Mouse (Mus musculus): ENCODE measurements at regions not wholly inside any gene's neighbourhood (a gene's known extent, or its start where the extent isn't known, plus 50 kb on each side); places are given as distances from the start of the nearest gene placed in this dataset.
A peak's percentile ranks its signal among the peaks of the same experiment; 100 is the strongest.
"Not testable (repeated sequence)": the region's sequence is repeated elsewhere in the genome, so short reads cannot be mapped to it uniquely, and the experiment has no call there.

DNA sequence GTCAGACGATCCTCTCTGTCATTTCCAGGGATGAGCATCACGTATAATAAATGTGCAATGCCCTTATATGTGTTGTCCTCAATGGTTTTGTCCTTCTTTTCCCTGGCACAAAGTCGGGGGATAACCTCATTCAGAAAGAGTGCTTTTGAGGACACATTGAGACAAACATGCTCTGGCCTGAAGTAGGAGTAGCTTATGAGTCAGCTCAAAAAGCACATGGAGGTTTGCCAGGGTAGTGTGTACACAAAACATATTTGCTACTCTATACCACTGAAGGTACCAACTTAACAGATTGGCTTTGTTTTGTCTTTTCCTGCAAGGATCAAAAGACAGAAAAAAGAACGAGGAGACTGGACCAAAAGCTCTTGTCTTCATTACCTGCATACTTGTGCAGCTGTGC, 682.1 kb upstream of the Grid2 start:
- no peaks in the 10 kb centered on the region for H3K9me3 ChIP-seq (ENCODE audit: control insufficient read depth, low read length)
- 83% methylated on average over 4 of the region's 4 CpGs for WGBS
- H3K4me3 ChIP-seq (ENCODE audit: low read depth, low read length): no peak overlapping the region
- H3K4me2 ChIP-seq (ENCODE audit: low read length): no peak overlapping the region
- no peaks in the 10 kb centered on the region for H3K27me3 ChIP-seq (replicated peaks; ENCODE audit: control insufficient read depth, insufficient read depth, low read length)
- no peak overlapping the region for H3K9ac ChIP-seq (ENCODE audit: low read length)
- no peak for ATAC-seq (replicated peaks; ENCODE audit: low FRiP score, low TSS enrichment, low read depth)
- DNase-seq (ENCODE audit: low spot score): no peak
- no peak overlapping the region for H3K27ac ChIP-seq (ENCODE audit: low read depth)
- no peaks in the 10 kb centered on the region for H3K36me3 ChIP-seq (ENCODE audit: control insufficient read depth, insufficient read depth, low read length)
- no peaks in the 10 kb centered on the region for H3K4me1 ChIP-seq (replicated peaks; ENCODE audit: control insufficient read depth, insufficient read depth, low read length)

DNA sequence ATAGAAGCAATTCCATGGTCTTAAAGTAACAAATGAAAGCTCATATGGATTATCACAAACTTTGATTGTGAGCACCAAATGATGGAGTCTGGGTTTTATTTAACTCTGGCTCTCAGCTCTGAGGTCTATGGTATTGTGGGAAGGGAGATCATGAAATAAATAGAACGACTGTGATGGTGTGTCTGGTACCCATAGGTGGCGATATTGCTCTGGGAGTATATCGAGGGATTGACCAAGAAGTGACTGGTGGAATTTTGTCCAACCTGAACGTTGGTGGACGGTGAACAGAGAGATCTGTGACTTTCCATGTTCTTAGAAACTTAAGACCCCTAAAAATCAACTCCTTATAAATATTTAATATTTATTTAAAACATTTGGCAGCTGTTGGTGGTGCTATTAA, 679.5 kb upstream of the Grid2 start:
- H3K27me3 ChIP-seq (replicated peaks; ENCODE audit: control insufficient read depth, insufficient read depth, low read length): no peaks in the 10 kb centered on the region
- DNase-seq (ENCODE audit: low spot score) (no peak), ATAC-seq (replicated peaks; ENCODE audit: low FRiP score, low TSS enrichment, low read depth) (no peak)
- no peak overlapping the region for H3K4me3 ChIP-seq (ENCODE audit: low read depth, low read length)
- no peak overlapping the region for H3K27ac ChIP-seq (ENCODE audit: low read depth)
- no peaks in the 10 kb centered on the region for H3K36me3 ChIP-seq (ENCODE audit: control insufficient read depth, insufficient read depth, low read length)
- no peaks in the 10 kb centered on the region for H3K4me1 ChIP-seq (replicated peaks; ENCODE audit: control insufficient read depth, insufficient read depth, low read length)
- H3K9me3 ChIP-seq (ENCODE audit: control insufficient read depth, low read length): no peaks in the 10 kb centered on the region
- H3K4me2 ChIP-seq (ENCODE audit: low read length): no peak overlapping the region
- 25% methylated on average over 5 of the region's 5 CpGs for WGBS
- H3K9ac ChIP-seq (ENCODE audit: low read length): no peak overlapping the region

GRCm38 (mm10) chr6:62620543-62620942, 635.1 kb upstream of the Grid2 start:
- Histone ChIP-seq H3K4me3 (ENCODE audit: low read depth, low read length) (no peak overlapping the region), H3K4me2 (ENCODE audit: low read length) (no peak overlapping the region), H3K36me3 (ENCODE audit: control insufficient read depth, insufficient read depth, low read length) (no peaks in the 10 kb centered on the region), H3K9ac (ENCODE audit: low read length) (no peak overlapping the region), H3K9me3 (ENCODE audit: control insufficient read depth, low read length) (no peaks in the 10 kb centered on the region), H3K27ac (ENCODE audit: low read depth) (no peak overlapping the region), H3K27me3 (replicated peaks; ENCODE audit: control insufficient read depth, insufficient read depth, low read length) (no peaks in the 10 kb centered on the region), H3K4me1 (replicated peaks; ENCODE audit: control insufficient read depth, insufficient read depth, low read length) (no peaks in the 10 kb centered on the region)
- ATAC-seq (replicated peaks; ENCODE audit: low FRiP score, low TSS enrichment, low read depth): no peak
- no peak for DNase-seq (ENCODE audit: low spot score)

DNA sequence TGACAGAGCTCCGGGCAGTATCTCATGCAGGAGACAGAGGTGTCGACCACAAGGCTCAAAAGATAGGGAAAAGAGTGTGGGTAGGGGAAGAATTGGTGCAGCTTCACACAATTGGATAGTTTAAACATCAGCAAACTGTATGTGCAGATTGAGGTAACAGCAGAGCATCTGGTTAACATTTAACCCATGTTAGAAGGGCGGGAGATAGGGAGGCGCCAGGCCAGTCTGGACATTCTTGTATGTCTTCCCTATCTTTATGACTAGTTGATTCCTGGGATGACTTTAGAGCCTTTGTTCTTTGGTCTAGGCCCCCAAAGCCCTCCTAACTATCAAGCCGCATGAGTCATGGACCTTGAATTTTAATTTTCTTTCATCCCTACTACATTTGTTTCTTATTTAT, 587.6 kb upstream of the Grid2 start:
- not testable (repeated sequence) for DNase-seq (ENCODE audit: low spot score); H3K4me2 ChIP-seq (ENCODE audit: low read length); H3K9ac ChIP-seq (ENCODE audit: low read length); H3K36me3 ChIP-seq (ENCODE audit: control insufficient read depth, insufficient read depth, low read length); H3K9me3 ChIP-seq (ENCODE audit: control insufficient read depth, low read length); H3K4me1 ChIP-seq (replicated peaks; ENCODE audit: control insufficient read depth, insufficient read depth, low read length); H3K27me3 ChIP-seq (replicated peaks; ENCODE audit: control insufficient read depth, insufficient read depth, low read length); ATAC-seq (replicated peaks; ENCODE audit: low FRiP score, low TSS enrichment, low read depth); H3K4me3 ChIP-seq (ENCODE audit: low read depth, low read length)
- WGBS: 66% methylated on average over 5 of the region's 5 CpGs
- H3K27ac ChIP-seq (ENCODE audit: low read depth): 0 out of 2 replicates have a peak overlapping the region, but pooled peaks have one; percentile 22

DNA sequence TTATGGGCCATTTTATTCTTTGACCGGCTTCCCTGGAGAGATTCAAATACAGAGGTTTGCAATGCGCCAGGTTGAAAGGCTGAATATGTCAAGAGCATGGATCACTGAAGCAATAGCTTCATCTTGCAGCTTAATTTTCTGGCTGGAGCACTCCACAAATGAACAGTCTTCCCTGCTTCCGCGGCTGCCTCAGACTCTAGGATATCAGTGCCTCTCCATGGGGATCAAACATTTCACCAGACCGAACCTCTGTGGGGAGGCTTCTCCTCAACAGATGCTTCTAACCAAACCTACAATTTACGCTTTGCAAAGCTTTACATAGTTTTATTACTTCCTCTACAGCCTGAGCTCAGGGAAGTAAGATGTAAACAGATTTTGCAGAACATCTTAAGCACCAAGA, 537.3 kb upstream of the Grid2 start:
- Histone ChIP-seq H3K4me1 (replicated peaks; ENCODE audit: control insufficient read depth, insufficient read depth, low read length) (no peaks in the 10 kb centered on the region; the same call in 1 of the 2 replicates), H3K27ac (ENCODE audit: low read depth) (peak overlapping the region; percentile 9; the same call in 1 of the 2 replicates), H3K36me3 (ENCODE audit: control insufficient read depth, insufficient read depth, low read length) (no peaks in the 10 kb centered on the region), H3K27me3 (replicated peaks; ENCODE audit: control insufficient read depth, insufficient read depth, low read length) (no peaks in the 10 kb centered on the region), H3K4me2 (ENCODE audit: low read length) (no peak overlapping the region), H3K9ac (ENCODE audit: low read length) (no peak overlapping the region), H3K4me3 (ENCODE audit: low read depth, low read length) (no peak overlapping the region), H3K9me3 (ENCODE audit: control insufficient read depth, low read length) (no peaks in the 10 kb centered on the region)
- peak; percentile 52 for DNase-seq (ENCODE audit: low spot score)
- 35% methylated on average over 6 of the region's 6 CpGs for WGBS
- peak; percentile 60 for ATAC-seq (replicated peaks; ENCODE audit: low FRiP score, low TSS enrichment, low read depth)

- Histone ChIP-seq H3K4me1 (replicated peaks; ENCODE audit: control insufficient read depth, insufficient read depth, low read length) (no peaks in the 10 kb centered on the region; the same call in 1 of the 2 replicates), H3K9ac (ENCODE audit: low read length) (no peak overlapping the region), H3K4me3 (ENCODE audit: low read depth, low read length) (no peak overlapping the region), H3K4me2 (ENCODE audit: low read length) (no peak overlapping the region), H3K27me3 (replicated peaks; ENCODE audit: control insufficient read depth, insufficient read depth, low read length) (no peaks in the 10 kb centered on the region), H3K9me3 (ENCODE audit: control insufficient read depth, low read length) (no peaks in the 10 kb centered on the region), H3K36me3 (ENCODE audit: control insufficient read depth, insufficient read depth, low read length) (no peaks in the 10 kb centered on the region), H3K27ac (ENCODE audit: low read depth) (no peak overlapping the region)
- whole genome bisulfite sequencing: 52% methylated on average over 5 of the region's 5 CpGs
- DNase-seq (ENCODE audit: low spot score) (no peak), ATAC-seq (replicated peaks; ENCODE audit: low FRiP score, low TSS enrichment, low read depth) (no peak)
Observed at GRCm38 (mm10) chr6:62719541-62720155, 536.0 kb upstream of the Grid2 start.
